Mouse (Mus musculus): ENCODE data around the gene Wsb2. TPM values are rescaled to one million over a fixed set of nuclear protein-coding genes. Genes with fewer than 3 reads are reported as not detected.

Gene Wsb2
- 100 to 1,000 TPM; 262 to 264 TPM for total RNA-seq (2021)
- long read RNA-seq, experiment 1, transcript Wsb2-201 (9 exons, 2,421 nt), result major isoform, 464 of 528 reads
- long read RNA-seq, experiment 1, partial matches to known transcripts, result 38 of 528 reads
- long read RNA-seq, experiment 1, other reads (novel, unspliced or antisense), result 20 of 528 reads
- long read RNA-seq, experiment 2, transcript Wsb2-201 (9 exons, 2,421 nt), result major isoform, 685 of 773 reads
- long read RNA-seq, experiment 2, partial matches to known transcripts, result 41 of 773 reads
- long read RNA-seq, experiment 2, other reads (novel, unspliced or antisense), result 38 of 773 reads

DNA sequence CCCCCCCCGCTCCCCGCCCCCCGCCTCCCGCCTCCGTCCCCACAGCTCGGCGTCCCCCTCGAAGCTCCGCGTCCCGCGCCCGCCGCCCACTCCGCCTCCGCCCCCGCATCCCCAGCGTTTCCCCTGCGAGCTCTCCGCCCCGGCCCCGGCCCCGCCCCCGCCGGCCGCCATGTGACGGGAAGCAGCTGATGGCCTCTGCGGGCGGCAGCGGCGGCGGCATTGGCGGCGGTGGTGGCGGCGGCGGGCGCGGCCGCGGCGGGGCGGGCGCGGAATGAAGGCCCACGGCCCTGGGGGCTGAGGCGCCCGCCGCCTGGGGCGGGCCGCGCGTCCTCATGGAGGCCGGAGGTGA, at the start of gene Wsb2:
Gene Wsb2 (plus strand): TSS at position 176 of the 349 bp plus-strand sequence.
- no peak for TF ChIP-seq CTCF (conservative IDR thresholded peaks at IDR 0.05)

GRCm38 (mm10) chr5:117307699-117308098, 49.4 kb upstream of the Wsb2 start:
- DNase-seq (ENCODE audit: low spot score in 2 of 2), result peak; percentile 43 to 63
- Histone ChIP-seq H3K27ac (no peak overlapping the region), H3K4me3 (peak overlapping the region; percentile 30; the same call in 1 of the 2 replicates)
- TF ChIP-seq CTCF (conservative IDR thresholded peaks at IDR 0.05), result peak; percentile 94

More for the DNA sequence above, at the start of gene Wsb2:
- H3K4me3 ChIP-seq, result peak within 1 kb of the TSS; percentile 97
- peak; percentile 73 to 82 for DNase-seq (ENCODE audit: low spot score in 2 of 2)
- peak within 1 kb of the TSS; percentile 95 for H3K27ac ChIP-seq

GRCm38 (mm10) chr5:117313420-117313819, 43.7 kb upstream of the Wsb2 start:
- Histone ChIP-seq H3K4me3 (no peak overlapping the region), H3K27ac (no peak overlapping the region)
- no peak for TF ChIP-seq CTCF (conservative IDR thresholded peaks at IDR 0.05)
- no peak for DNase-seq (ENCODE audit: low spot score in 2 of 2)

- no peak for TF ChIP-seq CTCF (conservative IDR thresholded peaks at IDR 0.05)
- H3K4me3 ChIP-seq, result no peak overlapping the region
- no peak for DNase-seq (ENCODE audit: low spot score in 2 of 2)
- no peak overlapping the region for H3K27ac ChIP-seq
Measured at GRCm38 (mm10) chr5:117313909-117314308, 43.2 kb upstream of the Wsb2 start.

- DNase-seq (ENCODE audit: low spot score in 2 of 2), result no peak
- Histone ChIP-seq H3K4me3 (no peak overlapping the region), H3K27ac (no peak overlapping the region)
- TF ChIP-seq CTCF (conservative IDR thresholded peaks at IDR 0.05), result no peak
Measured at GRCm38 (mm10) chr5:117314587-117315428, 42.3 kb upstream of the Wsb2 start.

GRCm38 (mm10) chr5:117318741-117319629, 38.1 kb upstream of the Wsb2 start, which contains the start of gene Vsig10:
Gene Vsig10, plus strand, starts transcription at chr5:117319083.
- TF ChIP-seq CTCF (conservative IDR thresholded peaks at IDR 0.05), result peak; percentile 30; the same call in 1 of the 2 replicates
- DNase-seq (ENCODE audit: low spot score in 2 of 2), result peak; percentile 12 to 21
- Histone ChIP-seq H3K4me3 (peak within 1 kb of the TSS; percentile 84), H3K27ac (peak within 1 kb of the TSS; percentile 74)

- DNase-seq (ENCODE audit: low spot score in 2 of 2), result no peak
- Histone ChIP-seq H3K4me3 (no peak overlapping the region), H3K27ac (no peak overlapping the region)
- TF ChIP-seq CTCF (conservative IDR thresholded peaks at IDR 0.05), result no peak
Measured at GRCm38 (mm10) chr5:117323751-117324150, 33.4 kb upstream of the Wsb2 start.

- TF ChIP-seq CTCF (conservative IDR thresholded peaks at IDR 0.05), result no peak
- no peak overlapping the region for H3K27ac ChIP-seq
- no peak overlapping the region for H3K4me3 ChIP-seq
- DNase-seq (ENCODE audit: low spot score in 2 of 2), result no peak
Measured at GRCm38 (mm10) chr5:117326408-117326807, 30.7 kb upstream of the Wsb2 start.

GRCm38 (mm10) chr5:117330457-117330856, 26.6 kb upstream of the Wsb2 start:
- no peak for DNase-seq (ENCODE audit: low spot score in 2 of 2)
- no peak for TF ChIP-seq CTCF (conservative IDR thresholded peaks at IDR 0.05)
- Histone ChIP-seq H3K4me3 (no peak overlapping the region), H3K27ac (no peak overlapping the region)

DNA sequence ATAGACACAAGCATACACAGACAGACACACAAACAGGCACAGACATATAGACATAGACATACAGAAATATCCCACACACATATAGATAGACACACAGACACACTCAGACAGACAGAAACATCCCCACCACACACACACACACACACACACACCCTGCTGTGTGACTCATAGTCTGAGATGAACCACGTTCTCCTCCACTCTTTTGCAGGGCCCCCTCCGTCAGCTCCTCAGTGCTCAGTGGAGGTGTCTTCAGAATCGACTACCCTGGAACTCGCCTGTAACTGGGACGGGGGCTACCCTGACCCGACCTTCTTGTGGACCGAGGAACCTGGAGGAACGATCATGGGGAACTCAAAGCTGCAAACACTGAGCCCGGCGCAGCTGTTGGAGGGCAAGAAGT, 19.1 kb upstream of the Wsb2 start:
- no peak for TF ChIP-seq CTCF (conservative IDR thresholded peaks at IDR 0.05)

GRCm38 (mm10) chr5:117338503-117338902, 18.6 kb upstream of the Wsb2 start:
- no peak for DNase-seq (ENCODE audit: low spot score in 2 of 2)
- Histone ChIP-seq H3K4me3 (no peak overlapping the region), H3K27ac (no peak overlapping the region)
- TF ChIP-seq CTCF (conservative IDR thresholded peaks at IDR 0.05), result no peak

More for the DNA sequence above, 19.1 kb upstream of the Wsb2 start:
- no peak for DNase-seq (ENCODE audit: low spot score in 2 of 2)
- Histone ChIP-seq H3K27ac (no peak overlapping the region), H3K4me3 (no peak overlapping the region)

GRCm38 (mm10) chr5:117340081-117340480, 17.0 kb upstream of the Wsb2 start:
- Histone ChIP-seq H3K4me3 (no peak overlapping the region), H3K27ac (no peak overlapping the region)
- TF ChIP-seq CTCF (conservative IDR thresholded peaks at IDR 0.05), result no peak
- DNase-seq (ENCODE audit: low spot score in 2 of 2), result no peak
